Comparison of ENCODE assay signal across 25 mouse cellular contexts in the genomic region with DNA sequence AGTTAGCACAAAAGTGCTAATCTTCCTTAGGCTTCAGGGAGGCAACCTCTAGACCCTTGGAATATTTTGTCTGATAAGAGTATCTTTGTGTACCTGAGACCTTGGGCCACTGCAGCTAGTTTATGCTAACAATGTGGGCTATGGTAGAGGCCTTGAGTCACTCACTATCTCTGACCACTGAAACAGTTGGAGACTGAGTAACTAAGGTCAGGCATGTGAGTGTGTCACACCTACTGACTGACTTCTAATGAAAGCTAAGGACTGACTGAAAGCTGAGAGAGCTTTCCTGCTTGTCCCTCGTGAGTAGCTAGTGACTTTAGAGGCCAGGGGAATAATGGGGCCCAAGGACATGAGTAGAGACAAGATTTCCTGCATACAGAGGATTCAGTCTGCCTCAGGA. TPM values are rescaled to one million over a fixed set of nuclear protein-coding genes. Genes with fewer than 3 reads are reported as not detected.
DNase-seq lines count a peak whose midpoint lies in the region; ATAC-seq and TF ChIP-seq lines count a peak whose summit lies in the region.
"Had no signal": no experiment of that assay in that cellular context is flagged by ENCODE, and none has a peak within 500 bp of the region (broad histone marks: within the 10 kb centered on the region; RNA-seq: fewer than 3 reads in every experiment).

No protein-coding gene starts in this region.

- H3K36me3 ChIP-seq in heart, embryonic 15.5 days, result no peaks in the 10 kb centered on the region
- H3K36me3 ChIP-seq in heart, embryonic 11.5 days (ENCODE audit: control insufficient read depth, insufficient read depth, low read length), result no peaks in the 10 kb centered on the region
- H3K36me3 ChIP-seq in stomach, embryonic 14.5 days (ENCODE audit: control insufficient read depth, insufficient read depth, low read length), result no peaks in the 10 kb centered on the region
- no peaks in the 10 kb centered on the region for H3K36me3 ChIP-seq in stomach, postnatal 0 days (ENCODE audit: control insufficient read depth, insufficient read depth, low read length)
- H3K36me3 ChIP-seq in stomach, embryonic 15.5 days, result no peaks in the 10 kb centered on the region
- H3K36me3 ChIP-seq: embryonic facial prominence, embryonic 10.5 days; heart, embryonic 12.5 days; hindbrain, embryonic 12.5 days had no signal

- WGBS in heart, embryonic 15.5 days, result 29% methylated on average over 1 of the region's 1 CpGs
- whole genome bisulfite sequencing in heart, embryonic 11.5 days (ENCODE audit: insufficient replicate concordance), result 32% methylated on average over 1 of the region's 1 CpGs
- 48% methylated on average over 1 of the region's 1 CpGs for WGBS in stomach, embryonic 14.5 days
- 46% methylated on average over 1 of the region's 1 CpGs for WGBS in stomach, postnatal 0 days
- WGBS in stomach, embryonic 15.5 days, result 44% methylated on average over 1 of the region's 1 CpGs

- DNase-seq in adrenal gland, adult 2 months, result peak; percentile 3
- no peak for DNase-seq in adrenal gland, postnatal 4 days (ENCODE audit: low spot score in 2 of 2)
- no peak for DNase-seq in stomach, postnatal 0 days (ENCODE audit: low spot score)
- DNase-seq: adrenal gland, postnatal 14 days; cerebellum, adult 2 months; cerebellum, postnatal 10 days; forebrain, postnatal 0 days; gastrocnemius, adult 2 months; gastrocnemius, postnatal 25 days; heart, postnatal 4 days; kidney, adult 2 months had no signal

- H3K9me3 ChIP-seq in heart, embryonic 15.5 days (replicated peaks), result no peaks in the 10 kb centered on the region
- H3K9me3 ChIP-seq in heart, embryonic 11.5 days (replicated peaks; ENCODE audit: control insufficient read depth, low read length), result no peaks in the 10 kb centered on the region
- no peaks in the 10 kb centered on the region for H3K9me3 ChIP-seq in stomach, embryonic 14.5 days (ENCODE audit: control insufficient read depth, low read depth, low read length)
- H3K9me3 ChIP-seq in stomach, postnatal 0 days (ENCODE audit: control insufficient read depth, low read length), result no peaks in the 10 kb centered on the region
- no peaks in the 10 kb centered on the region for H3K9me3 ChIP-seq in stomach, embryonic 15.5 days
- H3K9me3 ChIP-seq: embryonic facial prominence, embryonic 10.5 days; forebrain, embryonic 13.5 days; heart, embryonic 12.5 days; hindbrain, embryonic 12.5 days had no signal

- no peak overlapping the region for H3K9ac ChIP-seq in heart, embryonic 15.5 days
- no peak overlapping the region for H3K9ac ChIP-seq in heart, embryonic 11.5 days (ENCODE audit: low read depth, low read length)
- no peak overlapping the region for H3K9ac ChIP-seq in stomach, embryonic 14.5 days (replicated peaks; ENCODE audit: low read depth, low read length)
- H3K9ac ChIP-seq in stomach, postnatal 0 days (ENCODE audit: low read length), result no peak overlapping the region
- H3K9ac ChIP-seq in stomach, embryonic 15.5 days, result no peak overlapping the region
- H3K9ac ChIP-seq: forebrain, embryonic 13.5 days; forebrain, postnatal 0 days; heart, embryonic 12.5 days; hindbrain, embryonic 12.5 days had no signal

- no peak for TF ChIP-seq CTCF in stomach, postnatal 0 days (IDR thresholded peaks at IDR 0.05; ENCODE audit: low read depth)

- no peak for TF ChIP-seq EP300 in stomach, postnatal 0 days (optimal IDR thresholded peaks at IDR 0.05)

- ATAC-seq in heart, embryonic 15.5 days (replicated peaks; ENCODE audit: insufficient number of reproducible peaks, insufficient read depth, low FRiP score, low read depth), result no peak
- no peak for ATAC-seq in heart, embryonic 11.5 days (replicated peaks; ENCODE audit: insufficient number of reproducible peaks, low FRiP score, low TSS enrichment)
- 0 out of 2 replicates have a peak, but pooled peaks have one; percentile 28 for ATAC-seq in stomach, embryonic 14.5 days (ENCODE audit: insufficient number of reproducible peaks, insufficient read depth, low FRiP score, low read depth)
- no peak for ATAC-seq in stomach, postnatal 0 days (ENCODE audit: low FRiP score, low TSS enrichment)
- peak; percentile 65; the same call in 1 of the 2 replicates for ATAC-seq in stomach, embryonic 15.5 days (ENCODE audit: insufficient read depth, low FRiP score, low read depth)
- no peak for ATAC-seq in frontal cortex, adult (ENCODE audit: low TSS enrichment)
- ATAC-seq: activated CD4-positive, CD25-positive, alpha-beta regulatory T cell, adult 4 months; forebrain, embryonic 13.5 days; forebrain, postnatal 0 days; hindbrain, embryonic 16.5 days; inflammation-experienced regulatory T-cells, adult 6 months; Patski had no signal

- no peak overlapping the region for H3K4me3 ChIP-seq in heart, embryonic 15.5 days
- no peak overlapping the region for H3K4me3 ChIP-seq in heart, embryonic 11.5 days (ENCODE audit: low read depth, low read length)
- no peak overlapping the region for H3K4me3 ChIP-seq in stomach, embryonic 14.5 days (ENCODE audit: low read depth, low read length)
- H3K4me3 ChIP-seq in stomach, postnatal 0 days (ENCODE audit: low read depth, low read length), result no peak overlapping the region
- no peak overlapping the region for H3K4me3 ChIP-seq in stomach, embryonic 15.5 days (replicated peaks)
- H3K4me3 ChIP-seq: embryonic facial prominence, embryonic 10.5 days; forebrain, embryonic 13.5 days; gastrocnemius, adult 2 months; heart, embryonic 12.5 days; hindbrain, embryonic 12.5 days had no signal

- H3K27me3 ChIP-seq in heart, embryonic 15.5 days, result no peaks in the 10 kb centered on the region
- H3K27me3 ChIP-seq in heart, embryonic 11.5 days (ENCODE audit: control insufficient read depth, insufficient read depth, low read length), result no peaks in the 10 kb centered on the region
- H3K27me3 ChIP-seq in stomach, embryonic 14.5 days (ENCODE audit: control insufficient read depth, insufficient read depth, low read length), result no peaks in the 10 kb centered on the region
- no peaks in the 10 kb centered on the region for H3K27me3 ChIP-seq in stomach, postnatal 0 days (ENCODE audit: control insufficient read depth, insufficient read depth, low read length)
- H3K27me3 ChIP-seq in stomach, embryonic 15.5 days (replicated peaks), result no peaks in the 10 kb centered on the region
- H3K27me3 ChIP-seq: forebrain, embryonic 13.5 days; heart, embryonic 12.5 days; hindbrain, embryonic 12.5 days had no signal

- H3K4me2 ChIP-seq in heart, embryonic 15.5 days, result no peak overlapping the region
- H3K4me2 ChIP-seq in heart, embryonic 11.5 days, result no peak overlapping the region
- H3K4me2 ChIP-seq in stomach, embryonic 14.5 days (replicated peaks; ENCODE audit: low read depth, low read length), result no peak overlapping the region
- no peak overlapping the region for H3K4me2 ChIP-seq in stomach, postnatal 0 days (replicated peaks; ENCODE audit: low read depth)
- H3K4me2 ChIP-seq in stomach, embryonic 15.5 days, result no peak overlapping the region
- H3K4me2 ChIP-seq: forebrain, embryonic 13.5 days; heart, embryonic 12.5 days; hindbrain, embryonic 12.5 days had no signal

- peak overlapping the region; percentile 15; the same call in 1 of the 2 replicates for H3K27ac ChIP-seq in heart, embryonic 15.5 days
- no peak overlapping the region for H3K27ac ChIP-seq in heart, embryonic 11.5 days (ENCODE audit: low read depth, low read length)
- H3K27ac ChIP-seq in stomach, embryonic 14.5 days (ENCODE audit: low read length), result no peak overlapping the region
- no peak overlapping the region for H3K27ac ChIP-seq in stomach, postnatal 0 days (replicated peaks)
- no peak overlapping the region for H3K27ac ChIP-seq in stomach, embryonic 15.5 days
- H3K27ac ChIP-seq: embryonic facial prominence, embryonic 10.5 days; forebrain, embryonic 13.5 days; gastrocnemius, adult 2 months; hindbrain, embryonic 12.5 days had no signal

- H3K4me1 ChIP-seq in heart, embryonic 15.5 days (replicated peaks), result no peaks in the 10 kb centered on the region
- no peaks in the 10 kb centered on the region for H3K4me1 ChIP-seq in heart, embryonic 11.5 days (ENCODE audit: control insufficient read depth, insufficient read depth, low read length)
- H3K4me1 ChIP-seq in stomach, embryonic 14.5 days (ENCODE audit: control insufficient read depth, insufficient read depth, low read length), result no peaks in the 10 kb centered on the region
- no peaks in the 10 kb centered on the region for H3K4me1 ChIP-seq in stomach, postnatal 0 days (replicated peaks; ENCODE audit: control insufficient read depth, insufficient read depth)
- no peaks in the 10 kb centered on the region for H3K4me1 ChIP-seq in stomach, embryonic 15.5 days
- H3K4me1 ChIP-seq: embryonic facial prominence, embryonic 10.5 days; forebrain, embryonic 13.5 days; hindbrain, embryonic 12.5 days had no signal

RNA-seq across cellular contexts. Expression of a gene that starts 54.9 kb away (rescaled TPM):
- total RNA-seq in adrenal gland, adult 2 months (2021), result 1 to 10 TPM; 1.4 to 3.0 TPM
- 2.5 and 2.9 TPM in 2 replicates for polyA plus RNA-seq in adrenal gland, adult 2 months (2012; rRNA removed)
- total RNA-seq in adrenal gland, postnatal 4 days (2021), result 1 to 10 TPM; 5.5 to 9.4 TPM
- polyA plus RNA-seq in heart, embryonic 15.5 days (2015; fragmentation: Nextera tagmentation; extraction: Ambion mirVana), result 4.8 and 5.6 TPM in 2 replicates
- 7.9 and 8.9 TPM in 2 replicates for polyA plus RNA-seq in heart, embryonic 11.5 days (2014; fragmentation: Nextera tagmentation; extraction: Ambion mirVana)
- polyA plus RNA-seq in stomach, embryonic 14.5 days (2014; fragmentation: Nextera tagmentation; extraction: Ambion mirVana), result 6.5 and 7.1 TPM in 2 replicates
- 0.56 and 0.70 TPM in 2 replicates for polyA plus RNA-seq in stomach, postnatal 0 days (2015; fragmentation: Nextera tagmentation; extraction: Ambion mirVana)
- polyA plus RNA-seq in stomach, embryonic 15.5 days (2015; fragmentation: Nextera tagmentation; extraction: Ambion mirVana), result 2.9 and 3.5 TPM in 2 replicates
- total RNA-seq: MEL had no signal

Comparison
In these comparisons a context has a peak if more than half of its experiments do, and no peak if none do; other contexts are left out.
1. ATAC-seq: peak in stomach, embryonic 14.5 days (single experiment) and stomach, embryonic 15.5 days (single experiment); none in heart, embryonic 15.5 days (single experiment), heart, embryonic 11.5 days (single experiment), stomach, postnatal 0 days (single experiment) and frontal cortex, adult (single experiment).